Mouse (Mus musculus) gastrocnemius, postnatal 4 days (tissue): ENCODE results near the gene Gm10762. TPM values are rescaled to one million over a fixed set of nuclear protein-coding genes. Genes with fewer than 3 reads are reported as not detected.

ENCODE experiments used
- microRNA-seq: library from miRNA; unstranded; fragments of <30 nt; microRNA quantifications from one replicate; pipeline ENCODE4 v1.2.0, GENCODE M21; 2021
- total RNA-seq, 2 experiments: library from RNA; stranded (reverse); gene quantifications; 2 replicates each; pipeline ENCODE4 v1.2.3; 2021

The Gm10762 gene
- total RNA-seq, 2 experiments from 2014 or later = 8.3 to 8.6 TPM

Small RNA genes within 50 kb of the gene (microRNA-seq; reads per million reads assigned to microRNA genes)
- gene Gm22859 = not detected

Other genes with a start within 250 kb of the Gm10762 start
- 10 to 100 TPM; 20.5 to 23.0 TPM for gene Tmem87b, start 149.6 kb downstream of the Gm10762 start, total RNA-seq
- gene Fbln7, start 104.7 kb downstream of the Gm10762 start, total RNA-seq = 1 to 10 TPM; 8.5 to 9.0 TPM
- gene Zc3h8, start 23.6 kb downstream of the Gm10762 start, total RNA-seq = 1 to 10 TPM; 6.1 TPM
- 1 to 10 TPM; 8.3 to 9.4 TPM for gene Zc3h6, start 323 bp downstream of the Gm10762 start, total RNA-seq
- under 1 TPM; 0.05 to 0.18 TPM for gene Vinac1, start 80.4 kb upstream of the Gm10762 start, total RNA-seq
- gene Ttl, start 98.2 kb upstream of the Gm10762 start, total RNA-seq = 10 to 100 TPM; 17.0 to 18.3 TPM
- 10 to 100 TPM; 16.4 to 17.8 TPM for gene Polr1b, start 133.3 kb upstream of the Gm10762 start, total RNA-seq
- 10 to 100 TPM; 13.5 to 15.2 TPM for gene Chchd5, start 162.0 kb upstream of the Gm10762 start, total RNA-seq
- 10 to 100 TPM; 16.9 to 18.7 TPM for gene Slc20a1, start 231.0 kb upstream of the Gm10762 start, total RNA-seq